Mouse (Mus musculus) T-helper 17 cell (primary cell): ENCODE data around the gene Ash1l.

ENCODE experiments used
- in situ Hi-C, 2 experiments: fragments of 300-600 bp; cut with MboI, MseI; formaldehyde crosslinking; loops; 1 replicate in 1 of 2; 2 replicates in 1 of 2; pipeline ENCODE4 v1.15.1; 2025; ENCODE audit warnings: high pct_unique_total_duplicates in 2 of 2

Gene Ash1l

DNA sequence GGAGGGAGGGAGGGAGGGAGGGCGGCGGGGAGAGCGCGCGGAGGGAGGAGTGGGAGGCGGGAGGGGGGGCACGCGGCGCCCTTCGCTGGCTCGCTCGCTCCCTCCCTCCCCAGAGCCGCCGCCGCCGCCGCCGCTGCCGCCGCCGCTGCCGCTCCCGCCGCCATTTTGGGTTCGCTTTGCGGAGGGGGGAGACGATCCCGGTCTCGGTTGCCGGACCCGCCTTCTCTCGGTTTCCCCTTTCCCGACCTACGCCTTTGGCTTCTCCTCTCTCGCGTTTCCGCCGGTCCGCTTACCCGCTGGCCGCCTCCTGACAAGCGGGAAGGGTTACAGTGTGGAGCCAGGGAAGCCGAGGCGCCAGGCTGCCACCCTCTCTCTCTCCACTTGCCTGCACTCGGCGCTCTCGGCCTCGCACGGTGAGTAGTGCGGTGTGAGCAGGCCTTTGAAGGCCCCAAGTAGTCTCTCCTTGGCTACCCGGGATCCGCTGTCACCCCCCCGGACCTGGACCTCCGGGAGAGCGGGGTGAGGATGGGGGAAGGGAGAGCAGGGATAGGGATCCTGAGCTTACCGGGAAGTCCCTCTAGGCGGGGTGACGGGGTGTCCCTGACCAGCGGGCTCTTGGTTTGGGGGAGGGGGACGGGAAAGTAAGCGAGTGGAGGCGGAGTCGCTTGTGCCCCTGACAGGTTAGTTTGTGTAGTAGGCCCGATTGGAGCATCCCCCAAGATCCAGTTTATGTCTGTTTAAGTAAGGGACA, at the start of gene Ash1l, which contains the start of gene Dap3:
Ash1l (plus strand) TSS at position 47 of the 751 bp plus-strand sequence.
Dap3 (minus strand) TSS at position 606 of the 751 bp plus-strand sequence.
- in situ Hi-C loops: no loop called here

DNA sequence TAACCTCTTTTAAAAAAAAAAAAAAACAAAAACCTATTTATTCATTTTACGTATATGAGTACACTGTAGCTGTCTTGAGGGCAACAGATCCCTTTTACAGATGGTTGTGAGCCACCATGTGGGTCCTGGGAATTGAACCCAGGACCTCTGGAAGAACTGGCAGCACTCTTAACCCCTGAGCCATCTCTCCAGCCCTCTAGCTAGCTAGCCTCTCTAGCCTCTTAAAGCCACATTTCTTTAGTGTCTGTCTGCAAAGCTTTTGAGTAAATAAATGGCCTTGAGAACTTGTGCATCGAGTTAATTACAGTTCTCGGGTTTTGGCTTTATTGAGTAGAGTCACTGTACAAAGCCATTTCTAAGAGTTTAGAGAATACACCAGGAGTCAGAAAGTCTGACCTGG, 45.6 kb upstream of the Ash1l start:
- in situ Hi-C loops: loop anchor here in 1 of 2 experiments (10.0 kb wide), 1 partner anchor 1590 kb away; the partner anchor contains the start of gene Snapin

GRCm38 (mm10) chr3:88905209-88905608, 45.2 kb upstream of the Ash1l start:
- in situ Hi-C loops: loop anchor here in 1 of 2 experiments (10.0 kb wide), 1 partner anchor 1590 kb away; the partner anchor contains the start of gene Snapin

- in situ Hi-C loops: loop anchor here in 1 of 2 experiments (10.0 kb wide), 1 partner anchor 1589 kb away; the partner anchor contains the start of gene Snapin
Observed at GRCm38 (mm10) chr3:88905741-88906140, 44.7 kb upstream of the Ash1l start.

DNA sequence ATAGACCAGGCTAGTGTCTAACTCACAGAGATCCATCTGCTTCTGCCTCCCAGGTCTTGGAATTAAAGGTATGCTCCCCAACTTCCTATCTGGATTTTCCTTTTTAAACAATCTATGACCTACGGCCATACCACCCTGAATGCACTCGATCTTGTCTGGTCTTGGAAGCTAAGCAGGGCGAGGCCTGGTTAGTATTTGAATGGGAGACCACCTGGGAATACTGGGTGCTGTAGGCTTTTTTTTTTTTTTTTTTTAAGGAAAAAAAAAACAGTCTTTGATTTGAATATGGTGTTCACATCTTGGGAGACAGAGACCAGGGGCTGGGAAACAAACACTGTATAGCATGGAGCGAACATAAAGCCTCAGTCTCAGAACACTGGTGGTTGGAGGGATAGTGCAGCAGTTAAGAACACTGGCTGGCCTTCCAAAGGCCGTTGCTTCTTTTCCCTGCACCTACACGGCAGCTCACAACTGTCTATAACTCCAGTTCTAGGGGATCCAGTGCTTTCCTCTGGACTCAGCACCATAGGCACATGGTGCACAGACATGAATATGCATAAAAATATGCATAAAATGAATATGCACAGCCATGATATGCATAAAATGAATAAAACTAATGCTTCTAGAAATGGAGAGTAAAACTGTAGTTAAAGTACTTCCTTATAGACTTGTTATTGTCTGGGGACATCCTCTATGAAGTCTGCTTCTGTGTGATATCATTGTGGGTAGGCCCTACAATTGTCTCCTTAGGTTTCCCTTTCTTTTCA, 43.8 kb upstream of the Ash1l start:
- in situ Hi-C loops: loop anchor here in 1 of 2 experiments (10.0 kb wide), 1 partner anchor 1588 kb away; the partner anchor contains the start of gene Snapin

- in situ Hi-C loops: no loop called here
Observed at GRCm38 (mm10) chr3:88912585-88912984, 37.8 kb upstream of the Ash1l start.

GRCm38 (mm10) chr3:88913511-88914383, 36.7 kb upstream of the Ash1l start, which contains the start of gene Msto1:
Gene Msto1, minus strand, starts transcription at chr3:88913999.
- in situ Hi-C loops: no loop called here

- in situ Hi-C loops: no loop called here
Observed at GRCm38 (mm10) chr3:88914384-88914810, 36.0 kb upstream of the Ash1l start.

DNA sequence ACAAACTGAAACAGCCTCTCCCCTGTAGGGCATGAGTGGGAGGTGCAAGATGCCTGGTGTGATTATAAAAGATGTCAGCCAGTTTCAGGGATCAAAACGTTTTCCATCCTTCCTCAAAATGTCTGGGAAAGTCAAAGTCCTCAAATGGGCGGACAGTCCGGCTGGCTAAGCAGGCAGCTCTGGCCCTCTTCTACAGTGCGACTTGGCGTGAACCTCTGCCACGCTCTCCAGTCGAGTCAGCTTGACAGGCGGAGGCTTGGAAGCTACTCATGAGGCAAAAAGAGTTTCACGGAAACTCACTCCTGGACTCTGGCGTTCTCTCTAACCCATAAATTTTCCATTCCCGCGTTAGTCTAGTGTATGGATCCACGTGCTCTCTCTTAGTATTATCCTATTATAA, 31.4 kb upstream of the Ash1l start:
- in situ Hi-C loops: no loop called here

GRCm38 (mm10) chr3:88921411-88921810, 29.0 kb upstream of the Ash1l start:
- in situ Hi-C loops: no loop called here

DNA sequence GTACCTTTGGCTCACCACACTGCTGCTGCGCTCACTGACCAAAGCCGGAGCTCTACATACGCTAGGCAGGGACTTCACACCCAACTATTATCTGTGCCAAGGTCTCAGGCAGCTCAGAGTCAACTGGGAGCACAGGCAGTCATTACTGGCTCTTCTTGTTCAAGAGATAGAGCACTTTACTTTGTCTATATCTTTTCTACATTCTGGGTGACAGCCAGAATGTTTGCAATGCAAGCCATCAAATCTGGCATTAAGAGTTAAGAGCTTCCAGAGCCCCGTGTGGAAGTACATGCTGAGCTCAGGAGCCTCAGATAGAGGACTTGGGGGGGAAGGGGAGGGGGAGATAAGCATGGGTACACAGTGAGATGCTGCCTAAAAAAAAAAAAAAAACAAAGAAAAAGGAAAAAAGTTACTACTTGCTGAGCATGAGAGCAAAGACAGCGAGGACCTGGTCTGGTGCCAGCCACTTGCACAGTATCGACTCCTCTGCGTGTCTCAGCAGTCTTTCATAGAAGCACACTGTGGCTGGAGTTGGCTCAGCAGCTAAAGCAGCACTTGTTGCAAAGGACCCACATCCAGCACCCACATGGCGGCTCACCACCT, 26.3 kb upstream of the Ash1l start:
- in situ Hi-C loops: no loop called here

GRCm38 (mm10) chr3:88925651-88926050, 24.8 kb upstream of the Ash1l start:
- in situ Hi-C loops: no loop called here

GRCm38 (mm10) chr3:88929501-88929900, 20.9 kb upstream of the Ash1l start:
- in situ Hi-C loops: no loop called here

DNA sequence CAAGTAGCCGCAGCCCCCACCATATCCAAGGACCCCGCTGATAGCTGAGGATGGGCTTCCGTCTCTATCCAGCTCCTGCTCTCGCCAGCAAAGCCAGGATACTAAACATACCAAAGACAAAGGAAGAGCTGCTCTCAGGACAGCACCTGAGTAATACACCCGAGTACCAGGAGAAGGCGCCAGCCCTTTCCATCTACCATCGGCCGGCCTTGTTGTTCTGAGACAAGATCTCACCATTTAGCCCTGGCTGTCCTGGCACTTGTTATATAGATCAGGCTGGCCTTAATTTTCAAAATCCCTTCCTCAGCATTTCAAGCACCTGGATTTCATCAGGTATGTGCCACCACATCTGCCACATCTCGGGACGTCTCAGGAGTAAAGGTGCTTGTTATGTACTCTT, 11.4 kb upstream of the Ash1l start:
- in situ Hi-C loops: no loop called here

DNA sequence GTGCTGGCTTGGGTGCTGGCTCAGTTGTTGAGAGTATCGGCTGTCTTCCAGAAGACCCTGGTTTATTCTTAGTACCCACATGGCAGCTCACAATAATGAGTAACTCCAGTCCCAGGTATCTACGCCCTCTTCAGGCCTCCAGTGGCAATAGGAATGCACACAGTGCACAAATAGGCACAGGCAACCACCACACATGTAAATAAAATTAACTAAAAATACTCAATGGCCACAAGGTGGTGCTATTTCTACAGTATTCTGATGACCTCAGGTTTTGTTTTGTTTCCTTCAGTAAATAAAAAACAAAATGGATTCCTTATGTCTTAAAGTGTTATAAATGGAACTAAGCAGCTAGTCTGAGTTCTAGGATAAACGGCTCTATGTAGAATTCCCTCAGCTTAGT, 10.7 kb upstream of the Ash1l start:
- in situ Hi-C loops: no loop called here

DNA sequence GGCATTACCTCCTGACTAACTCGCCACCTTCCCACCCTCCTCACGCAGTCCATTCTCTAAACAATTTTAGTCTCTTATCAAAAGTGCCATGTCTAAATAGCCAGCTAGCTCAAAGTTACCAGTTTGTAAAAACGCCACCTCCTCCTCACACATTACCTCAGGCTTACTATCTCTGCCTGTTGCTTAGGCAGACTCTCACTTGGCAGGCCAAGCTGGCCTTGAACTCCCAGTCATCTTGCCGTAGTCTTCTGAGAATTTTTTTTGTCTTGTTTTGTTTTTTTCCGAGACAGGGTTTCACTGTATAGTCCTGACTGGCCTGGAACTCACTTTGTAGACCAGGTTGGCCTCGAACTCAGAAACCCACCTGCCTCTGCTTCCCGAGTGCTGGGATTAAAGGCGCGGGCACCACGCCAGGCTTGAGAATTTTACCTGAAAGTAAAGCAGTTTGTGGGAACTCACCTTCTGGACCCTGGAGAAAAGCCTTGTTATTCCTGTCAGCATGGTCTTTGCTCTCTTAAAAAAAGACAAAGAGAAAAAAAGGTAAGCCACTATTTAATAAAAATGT, 8.0 kb upstream of the Ash1l start:
- in situ Hi-C loops: no loop called here

- in situ Hi-C loops: no loop called here
Observed at GRCm38 (mm10) chr3:88944109-88944508, 6.3 kb upstream of the Ash1l start.

- in situ Hi-C loops: no loop called here
Observed at GRCm38 (mm10) chr3:88949786-88950575, 441 bp upstream of the Ash1l start.

DNA sequence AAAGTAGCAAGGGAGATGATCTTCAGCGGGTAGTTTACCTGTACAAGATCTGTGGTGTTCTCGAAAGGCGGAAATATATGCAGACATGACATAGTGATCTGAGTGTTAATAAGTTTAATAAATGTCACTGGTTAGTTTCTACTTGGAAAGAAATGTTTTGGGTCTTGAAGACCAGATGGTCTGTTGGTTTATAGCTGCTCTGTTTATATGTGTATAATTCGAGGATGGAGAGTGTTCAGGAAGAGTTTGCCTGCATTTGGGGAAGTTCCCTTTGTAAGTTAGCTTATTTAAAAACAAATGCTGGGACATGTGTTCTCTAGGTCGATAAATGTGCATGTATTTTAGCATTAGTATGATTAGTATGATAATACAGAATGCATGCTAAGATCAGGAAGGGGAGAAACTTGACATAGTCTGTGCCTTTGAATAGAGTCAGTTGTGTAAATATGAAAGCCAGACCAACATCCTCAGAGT, 942 bp downstream of the Ash1l start:
- in situ Hi-C loops: no loop called here

DNA sequence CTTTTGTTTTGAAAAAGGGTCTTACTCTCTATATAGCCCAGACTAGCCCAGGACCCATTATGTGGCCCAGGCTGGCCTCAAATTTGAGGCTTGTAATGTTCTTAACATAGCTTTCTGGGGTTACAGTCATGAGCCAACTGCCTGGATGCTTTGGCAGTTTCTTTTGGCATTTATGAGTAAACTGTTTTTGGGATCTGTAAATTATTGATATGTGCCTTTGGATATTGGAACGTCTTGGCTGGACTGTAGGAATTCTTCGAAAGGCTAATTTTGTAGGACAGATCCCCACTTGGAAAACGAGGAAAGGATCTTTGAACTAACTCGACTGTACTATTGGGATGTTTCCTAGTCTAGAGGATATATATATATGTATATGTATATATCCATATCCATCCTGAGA, 2.8 kb downstream of the Ash1l start:
- in situ Hi-C loops: no loop called here
